Mouse (Mus musculus) adipocyte (in vitro differentiated cells): Measurements from ENCODE around the gene Ckap2.

Source experiments
- DNase-seq: peaks from one replicate; pipeline ENCODE4 v3.0.0-alpha.2; 2016; ENCODE audit warnings: low spot score

The Ckap2 gene

GRCm38 (mm10) chr8:22185431-22186397 lies at the start of gene Ckap2:
Gene Ckap2 (minus strand): TSS chr8:22185819.
- DNase-seq = peak; percentile 94

GRCm38 (mm10) chr8:22228621-22229020 lies 43.0 kb upstream of the Ckap2 start:
- no peak for DNase-seq

- peak; percentile 25 for DNase-seq
These were observed 41.6 kb upstream of the Ckap2 start, which contains the start of gene Thsd1 for GRCm38 (mm10) chr8:22227061-22227877. Gene Thsd1 (plus strand): TSS chr8:22227313.

- no peak for DNase-seq
These were observed 40.7 kb upstream of the Ckap2 start for GRCm38 (mm10) chr8:22226361-22226760.

GRCm38 (mm10) chr8:22214826-22215225 lies 29.2 kb upstream of the Ckap2 start:
- DNase-seq = no peak

- DNase-seq = no peak
These were observed 23.4 kb upstream of the Ckap2 start for GRCm38 (mm10) chr8:22209012-22209411.

GRCm38 (mm10) chr8:22207535-22207934 lies 21.9 kb upstream of the Ckap2 start:
- no peak for DNase-seq

- no peak for DNase-seq
These were observed 13.9 kb upstream of the Ckap2 start for GRCm38 (mm10) chr8:22199481-22199880.

- DNase-seq = no peak
These were observed 12.3 kb upstream of the Ckap2 start for GRCm38 (mm10) chr8:22197914-22198313.

GRCm38 (mm10) chr8:22193432-22194010 lies 7.9 kb upstream of the Ckap2 start:
- DNase-seq = peak; percentile 64

- DNase-seq = peak; percentile 88
These were observed 7.2 kb upstream of the Ckap2 start, which contains the start of gene Vps36 for GRCm38 (mm10) chr8:22192660-22193431. Gene Vps36 (plus strand): TSS chr8:22192809.

- DNase-seq = no peak
These were observed 735 bp downstream of the Ckap2 start for GRCm38 (mm10) chr8:22184884-22185283.

- no peak for DNase-seq
These were observed 9.7 kb downstream of the Ckap2 start for GRCm38 (mm10) chr8:22175966-22176365.

GRCm38 (mm10) chr8:22169167-22169566 lies 16.5 kb downstream of the Ckap2 start:
- no peak for DNase-seq

GRCm38 (mm10) chr8:22166080-22166603 lies 19.5 kb downstream of the Ckap2 start, which contains the start of gene Nek3:
Gene Nek3 (minus strand): TSS chr8:22166435.
- peak; percentile 92 for DNase-seq

GRCm38 (mm10) chr8:22165251-22166079 lies 20.2 kb downstream of the Ckap2 start:
- DNase-seq = no peak

- DNase-seq = no peak
These were observed 21.2 kb downstream of the Ckap2 start for GRCm38 (mm10) chr8:22164431-22164830.

GRCm38 (mm10) chr8:22162206-22162605 lies 23.4 kb downstream of the Ckap2 start:
- no peak for DNase-seq

- no peak for DNase-seq
These were observed 35.3 kb downstream of the Ckap2 start for GRCm38 (mm10) chr8:22150345-22150663.

GRCm38 (mm10) chr8:22149643-22150344 lies 35.8 kb downstream of the Ckap2 start:
- no peak for DNase-seq
